In the genomic region with DNA sequence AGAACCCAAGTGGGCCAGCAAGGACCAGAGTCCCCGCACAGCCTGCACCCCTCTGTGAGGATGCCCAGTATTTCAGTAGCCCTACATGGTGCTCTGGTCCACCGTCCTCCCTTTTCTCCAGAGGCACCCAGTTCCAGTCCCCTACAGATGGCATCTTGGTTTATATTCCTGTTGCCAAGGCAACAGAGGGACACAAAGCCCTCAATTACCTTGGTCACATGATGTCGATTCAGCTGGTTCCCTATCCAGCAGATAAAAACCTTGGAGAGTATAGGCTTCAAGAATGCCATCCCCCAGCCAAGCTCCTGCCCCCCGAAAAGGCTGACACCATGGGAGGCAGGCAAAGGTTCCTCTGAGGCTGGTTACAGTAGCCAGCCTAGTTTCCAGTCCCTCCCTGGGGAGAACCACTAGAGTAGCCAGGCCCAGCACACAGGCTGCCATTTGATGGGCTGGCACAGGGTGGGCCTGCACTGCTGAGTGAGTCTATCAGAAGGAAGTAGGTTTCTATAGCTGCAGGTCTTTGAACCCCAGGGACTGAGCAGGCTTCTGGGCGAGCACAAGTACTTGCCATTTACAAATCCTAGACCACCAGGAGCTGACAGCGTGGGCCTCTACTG, we compare ENCODE assay signal across 17 mouse cellular contexts. TPM values are rescaled to one million over a fixed set of nuclear protein-coding genes. Genes with fewer than 3 reads are reported as not detected.
A peak's percentile ranks its signal among the peaks of the same experiment; 100 is the strongest.
DNase-seq lines count a peak whose midpoint lies in the region; ATAC-seq and TF ChIP-seq lines count a peak whose summit lies in the region.
"Had no signal": no experiment of that assay in that cellular context is flagged by ENCODE, and none has a peak within 500 bp of the region (broad histone marks: within the 10 kb centered on the region; RNA-seq: fewer than 3 reads in every experiment).

No protein-coding gene starts in this region.

- no peak overlapping the region for H3K9ac ChIP-seq in hindbrain, embryonic 11.5 days (ENCODE audit: low read depth, low read length)
- H3K9ac ChIP-seq: stomach, embryonic 15.5 days had no signal

- TF ChIP-seq POLR2A in olfactory bulb, adult 2 months (IDR thresholded peaks at IDR 0.05; ENCODE audit: insufficient read depth, low read depth, low read length), result no peak
- TF ChIP-seq POLR2A in thymus, adult 2 months (IDR thresholded peaks at IDR 0.05; ENCODE audit: control insufficient read depth, extremely low read depth, insufficient read depth, low read length, poor library complexity), result no peak

- H3K36me3 ChIP-seq in hindbrain, embryonic 11.5 days (ENCODE audit: control insufficient read depth, insufficient read depth, low read length), result peaks cover 31% of the 10 kb centered on the region
- H3K36me3 ChIP-seq in thymus, adult 2 months (ENCODE audit: control insufficient read depth, insufficient read depth, low read length), result peaks cover 42% of the 10 kb centered on the region

- TF ChIP-seq CTCF in olfactory bulb, adult 2 months (IDR thresholded peaks at IDR 0.05; ENCODE audit: insufficient read depth, low read depth, low read length), result no peak
- no peak for TF ChIP-seq CTCF in thymus, adult 2 months (IDR thresholded peaks at IDR 0.05; ENCODE audit: borderline replicate concordance, control insufficient read depth, extremely low read depth, insufficient read depth, low read length, poor library complexity)

- peak; percentile 34 for ATAC-seq in hindbrain, embryonic 11.5 days (ENCODE audit: low FRiP score)
- ATAC-seq: lung, postnatal 0 days; Patski had no signal

- no peaks in the 10 kb centered on the region for H3K27me3 ChIP-seq in hindbrain, embryonic 11.5 days (ENCODE audit: control insufficient read depth, insufficient read depth, low read length)
- no peaks in the 10 kb centered on the region for H3K27me3 ChIP-seq in thymus, adult 2 months (ENCODE audit: control insufficient read depth, insufficient read depth, low read length)
- H3K27me3 ChIP-seq: Patski; stomach, embryonic 15.5 days had no signal

- peak; percentile 22 for DNase-seq in left cerebral cortex, adult 11 months (ENCODE audit: low spot score)
- no peak for DNase-seq in left cerebral cortex, adult 18-20 months (ENCODE audit: low spot score in 2 of 2)
- DNase-seq in hindbrain, embryonic 11.5 days (ENCODE audit: low spot score), result peak; percentile 32
- peak; percentile 19 to 45 for DNase-seq in left cerebral cortex, adult 9 months (ENCODE audit: low spot score in 2 of 2)
- DNase-seq in thymus, adult 2 months, result no peak
- no peak for DNase-seq in gastrocnemius, adult 8-10 months (ENCODE audit: low spot score in 2 of 2)
- no peak for DNase-seq in adrenal gland, postnatal 14 days

- no peak overlapping the region for H3K4me3 ChIP-seq in hindbrain, embryonic 11.5 days (ENCODE audit: low read depth, low read length)
- H3K4me3 ChIP-seq in olfactory bulb, adult 2 months (ENCODE audit: insufficient read depth, low read depth, low read length), result no peak overlapping the region
- no peak overlapping the region for H3K4me3 ChIP-seq in thymus, adult 2 months (ENCODE audit: control insufficient read depth, insufficient read depth, low read length)
- H3K4me3 ChIP-seq: stomach, embryonic 15.5 days had no signal

- H3K9me3 ChIP-seq in hindbrain, embryonic 11.5 days (ENCODE audit: control insufficient read depth, low read length), result no peaks in the 10 kb centered on the region
- H3K9me3 ChIP-seq: stomach, embryonic 15.5 days had no signal

- no peak overlapping the region for H3K4me2 ChIP-seq in hindbrain, embryonic 11.5 days (replicated peaks; ENCODE audit: low read depth, low read length)
- H3K4me2 ChIP-seq: stomach, embryonic 15.5 days had no signal

- 79% methylated on average over 6 of the region's 6 CpGs for WGBS in hindbrain, embryonic 11.5 days
- WGBS in olfactory bulb, adult 2 months, result 35% methylated on average over 6 of the region's 6 CpGs
- WGBS in thymus, adult 2 months, result 97% methylated on average over 6 of the region's 6 CpGs

- no peak overlapping the region for H3K27ac ChIP-seq in hindbrain, embryonic 11.5 days (ENCODE audit: low read depth, low read length)
- peak overlapping the region; percentile 81 for H3K27ac ChIP-seq in olfactory bulb, adult 2 months (ENCODE audit: insufficient read depth, low read depth, low read length)
- H3K27ac ChIP-seq in thymus, adult 2 months (ENCODE audit: control insufficient read depth, insufficient read depth, low read length), result no peak overlapping the region
- H3K27ac ChIP-seq: stomach, embryonic 15.5 days had no signal

- peaks cover 6% of the 10 kb centered on the region; the same call in 1 of the 2 replicates for H3K4me1 ChIP-seq in hindbrain, embryonic 11.5 days (replicated peaks; ENCODE audit: control insufficient read depth, insufficient read depth, low read length)
- peaks cover 39% of the 10 kb centered on the region for H3K4me1 ChIP-seq in olfactory bulb, adult 2 months (ENCODE audit: control insufficient read depth, insufficient read depth, low read length)
- H3K4me1 ChIP-seq in thymus, adult 2 months (replicated peaks; ENCODE audit: control insufficient read depth, insufficient read depth, low read length), result no peaks in the 10 kb centered on the region
- H3K4me1 ChIP-seq: stomach, embryonic 15.5 days had no signal

RNA-seq across cellular contexts. Expression of a gene that starts 21.3 kb away (rescaled TPM):
- total RNA-seq in left cerebral cortex, adult 18-20 months (2021), result under 1 TPM; 0.14 to 0.40 TPM
- 0.25 and 0.26 TPM in 2 replicates for polyA plus RNA-seq in hindbrain, embryonic 11.5 days (2014; fragmentation: Nextera tagmentation; extraction: Ambion mirVana)
- polyA plus RNA-seq in olfactory bulb, adult 2 months (2012; ENCODE audit: insufficient read depth, insufficient read length, low replicate concordance, missing spikeins), result not detected in 2 replicates
- polyA plus RNA-seq in thymus, adult 2 months (2012; rRNA removed), result 0.10 and 0.19 TPM in 2 replicates
- total RNA-seq in gastrocnemius, adult 8-10 months (2022), result not detected
- 7.2 and 7.3 TPM in 2 replicates for total RNA-seq in adrenal gland, postnatal 14 days (2021)
- total RNA-seq: hematopoietic stem cell, adult 5-6 weeks; neutrophil, adult 5-6 weeks had no signal
- polyA plus RNA-seq: Patski had no signal

RNA-seq across cellular contexts. Expression of a gene that starts 22.4 kb away (rescaled TPM):
- total RNA-seq in left cerebral cortex, adult 18-20 months (2021), result not detected
- polyA plus RNA-seq in hindbrain, embryonic 11.5 days (2014; fragmentation: Nextera tagmentation; extraction: Ambion mirVana), result not detected in 2 replicates
- not detected in 2 replicates for polyA plus RNA-seq in olfactory bulb, adult 2 months (2012; ENCODE audit: insufficient read depth, insufficient read length, low replicate concordance, missing spikeins)
- 0.11 TPM in 1 of 2 replicates, not detected in the other for polyA plus RNA-seq in thymus, adult 2 months (2012; rRNA removed)
- total RNA-seq in gastrocnemius, adult 8-10 months (2022), result not detected
- 0.44 and 0.64 TPM in 2 replicates for total RNA-seq in adrenal gland, postnatal 14 days (2021)
- total RNA-seq: granulocyte monocyte progenitor cell, adult 5-6 weeks; hematopoietic stem cell, adult 5-6 weeks; neutrophil, adult 5-6 weeks had no signal
- polyA plus RNA-seq: C2C12; embryonic facial prominence, embryonic 14.5 days; limb, embryonic 14.5 days; lung, postnatal 0 days; Patski; stomach, embryonic 15.5 days had no signal

RNA-seq across cellular contexts. Expression of a gene that starts 38.6 kb away (rescaled TPM):
- total RNA-seq in left cerebral cortex, adult 18-20 months (2021), result 10 to 100 TPM; 86.7 to 95.8 TPM
- 26.0 and 32.2 TPM in 2 replicates for polyA plus RNA-seq in hindbrain, embryonic 11.5 days (2014; fragmentation: Nextera tagmentation; extraction: Ambion mirVana)
- polyA plus RNA-seq in olfactory bulb, adult 2 months (2012; ENCODE audit: insufficient read depth, insufficient read length, low replicate concordance, missing spikeins), result not detected in 2 replicates
- polyA plus RNA-seq in thymus, adult 2 months (2012; rRNA removed), result 134 and 135 TPM in 2 replicates
- 10 to 100 TPM; 19.5 to 24.2 (median 21.8) TPM for total RNA-seq in gastrocnemius, adult 8-10 months (2022)
- 29.0 and 33.6 TPM in 2 replicates for total RNA-seq in adrenal gland, postnatal 14 days (2021)

Comparison
In these comparisons a context has a peak if more than half of its experiments do, and no peak if none do; other contexts are left out.
1. DNase-seq: peak in left cerebral cortex, adult 11 months (single experiment), hindbrain, embryonic 11.5 days (single experiment) and left cerebral cortex, adult 9 months (2 of 2); none in left cerebral cortex, adult 18-20 months (0 of 2), thymus, adult 2 months (single experiment), gastrocnemius, adult 8-10 months (0 of 2) and adrenal gland, postnatal 14 days (single experiment).